Mouse (Mus musculus) large intestine, adult 2 months (tissue): ENCODE data around the gene Rcvrn. TPM values are rescaled to one million over a fixed set of nuclear protein-coding genes. Genes with fewer than 3 reads are reported as not detected.

Source experiments
- DNase-seq: peaks from one replicate; pipeline ENCODE4 v3.0.0-alpha.2; 2012; ENCODE audit warnings: low read depth, low spot score
- whole genome bisulfite sequencing: fragments of 180-500 bp; shearing (Covaris S2); methylation state at CpG from one replicate; pipeline ENCODE4 v1.1.7; 2018; 5-methylcytosine and 5-hydroxymethylcytosine counted together
- polyA plus RNA-seq: library from polyadenylated mRNA; depleted of rRNA; stranded (reverse); fragments of >200 nt; gene quantifications from 2 replicates; pipeline ENCODE4 v1.2.3, GENCODE M21; 2012

The Rcvrn gene
- polyA plus RNA-seq, 1 experiment: not detected

DNA sequence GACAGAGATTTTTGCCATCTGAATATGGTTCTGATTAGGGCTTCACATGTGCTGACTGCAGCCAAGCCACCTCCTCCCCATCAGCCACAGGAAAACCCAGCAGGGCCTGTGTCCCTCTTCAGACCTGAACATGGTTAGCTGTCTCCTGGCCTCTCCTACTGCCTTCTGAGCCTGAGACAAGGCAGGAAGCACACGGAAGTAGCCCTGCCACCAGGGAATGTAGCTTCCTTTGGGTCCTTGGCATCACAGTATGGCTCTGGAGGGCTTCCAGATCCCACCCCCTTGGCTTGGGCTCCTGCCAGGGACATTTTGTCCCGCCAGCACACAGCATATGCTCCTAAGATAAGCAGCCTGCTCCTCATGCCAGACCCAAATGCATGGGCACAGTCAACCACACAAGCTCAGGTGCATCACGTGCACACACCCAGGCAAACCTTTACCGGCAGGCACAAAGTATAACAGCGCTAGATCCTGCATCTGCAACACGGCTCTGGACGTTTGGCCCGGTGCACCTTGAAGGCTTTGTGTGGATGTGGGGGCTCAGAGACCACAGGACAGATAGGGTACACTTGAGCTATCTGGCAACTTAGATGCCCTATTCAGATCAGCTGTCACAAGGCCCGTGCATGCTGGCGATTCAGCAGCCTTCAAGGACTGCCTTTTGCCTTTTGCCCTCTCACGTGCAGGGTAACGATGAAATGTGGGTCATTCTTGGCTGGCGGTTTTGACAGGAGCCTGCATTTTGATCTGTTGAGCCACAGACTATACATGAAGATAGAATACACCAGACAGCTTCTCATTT, 27.4 kb upstream of the Rcvrn start:
- DNase-seq: no peak
- WGBS: 67% methylated on average over 13 of the region's 13 CpGs

DNA sequence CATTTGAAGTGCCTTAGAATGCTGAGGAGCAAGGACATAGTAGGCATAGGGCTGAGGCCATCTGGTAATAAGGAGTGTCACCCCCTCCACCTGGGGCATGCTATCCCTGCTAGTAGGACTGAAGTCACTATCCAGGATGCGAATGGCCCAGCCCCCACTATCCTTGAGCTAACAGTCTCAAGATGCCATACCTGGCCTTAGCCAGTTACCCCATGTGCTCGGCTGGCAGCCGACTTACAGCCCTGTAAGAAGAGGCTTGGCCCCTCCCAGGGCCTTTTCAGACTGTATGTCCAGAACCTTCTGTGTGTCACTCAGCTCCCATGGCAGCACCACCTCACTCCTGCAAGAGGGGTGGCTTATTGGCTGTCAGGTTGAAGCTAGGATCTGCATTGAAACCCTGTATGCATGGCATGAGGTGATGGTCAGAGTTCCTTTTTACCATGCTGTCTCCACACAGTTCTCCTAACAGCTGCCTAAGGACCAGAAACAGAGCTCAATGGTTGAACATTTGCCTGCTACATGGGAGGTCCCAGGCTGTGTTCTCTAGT, 26.6 kb upstream of the Rcvrn start:
- 92% methylated on average over 3 of the region's 3 CpGs for WGBS
- DNase-seq: no peak

DNA sequence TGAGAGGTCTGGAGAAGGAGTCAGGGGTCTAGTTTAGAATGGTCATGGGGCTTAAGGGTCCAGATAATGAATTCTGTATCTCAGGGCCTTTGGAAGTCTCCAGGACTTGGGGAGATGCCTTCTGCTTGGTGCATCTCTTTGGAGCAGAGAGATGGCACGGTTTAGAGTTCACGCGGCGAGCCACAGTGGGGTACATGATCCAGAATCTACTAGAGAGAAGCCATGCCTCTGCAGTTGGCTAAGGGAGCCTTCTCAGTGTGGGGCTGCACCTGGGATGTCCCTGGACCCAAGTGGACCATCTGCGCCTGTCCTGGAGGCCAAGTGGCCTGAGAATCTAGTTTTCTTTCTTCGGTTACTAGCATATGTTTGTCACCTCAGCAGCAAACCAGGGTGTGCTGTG, 25.1 kb upstream of the Rcvrn start:
- 98% methylated on average over 6 of the region's 6 CpGs for WGBS
- DNase-seq: no peak

DNA sequence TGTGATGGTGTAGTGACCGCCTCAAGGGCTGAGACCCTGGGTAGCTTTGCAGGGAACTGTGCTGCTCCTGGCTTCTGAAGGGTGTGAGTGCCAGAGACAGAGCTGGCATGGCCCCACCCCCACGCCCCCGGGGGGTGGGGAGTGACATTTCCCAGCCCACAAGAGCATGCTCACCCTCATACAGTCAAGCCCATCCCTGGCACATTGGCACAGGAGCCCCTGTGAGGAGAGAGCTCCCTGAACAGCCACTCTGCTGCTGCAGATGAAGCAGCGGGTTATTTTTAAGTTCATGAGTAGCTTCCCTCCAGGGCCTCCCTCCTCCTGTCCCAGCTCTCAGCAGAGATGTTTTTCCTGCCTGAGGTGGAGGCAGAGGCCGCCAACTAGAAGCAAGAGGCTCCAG, 23.0 kb upstream of the Rcvrn start:
- DNase-seq: no peak

DNA sequence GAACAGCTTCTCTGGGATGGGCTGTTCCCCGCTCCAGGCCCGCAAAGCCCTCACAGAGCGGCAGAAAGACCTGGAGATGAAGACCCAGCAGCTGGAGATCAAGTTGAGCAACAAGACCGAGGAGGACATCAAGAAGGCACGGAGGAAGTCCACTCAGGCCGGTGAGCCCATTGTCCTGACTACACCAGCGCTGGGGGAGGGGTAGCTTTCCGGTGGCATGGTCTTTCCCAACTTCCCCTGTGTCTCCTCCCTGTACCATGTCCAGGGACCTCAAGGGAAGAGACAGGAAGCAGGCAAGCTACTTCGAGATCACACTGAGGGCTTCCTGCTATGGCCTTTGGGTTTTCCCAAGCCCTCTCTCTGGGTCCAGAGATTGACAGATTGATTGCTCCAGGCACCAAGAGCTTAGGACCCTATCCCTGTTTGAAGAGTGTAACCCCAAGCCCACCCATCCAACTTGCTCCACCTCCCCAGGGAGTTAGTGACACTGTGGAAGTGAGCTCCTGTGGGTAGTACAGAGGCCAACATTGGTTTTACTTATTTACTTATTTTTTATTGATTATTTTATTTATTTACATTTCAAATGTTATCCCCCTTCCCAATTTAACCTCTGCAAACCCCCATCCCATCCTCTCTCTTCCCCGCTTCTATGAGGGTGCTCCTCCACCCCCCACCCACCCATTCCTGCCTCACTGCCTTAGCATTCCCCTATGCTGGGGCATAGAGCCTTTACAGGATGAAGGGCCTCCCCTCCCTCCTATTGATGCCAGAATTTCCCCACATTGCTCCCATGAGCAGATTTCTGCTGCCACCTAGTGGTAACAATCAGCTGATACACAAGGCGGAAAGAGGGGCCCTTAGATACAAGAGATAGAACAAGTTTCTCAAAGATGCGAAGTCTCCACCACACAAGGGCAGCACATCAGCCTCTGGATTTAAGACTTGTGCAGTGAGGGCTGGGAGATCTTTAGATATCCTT, 19.3 kb upstream of the Rcvrn start:
- 64% methylated on average over 12 of the region's 12 CpGs for WGBS
- peak; percentile 25 for DNase-seq

More for the DNA sequence above, 23.0 kb upstream of the Rcvrn start:
- WGBS: 76% methylated on average over 5 of the region's 5 CpGs

DNA sequence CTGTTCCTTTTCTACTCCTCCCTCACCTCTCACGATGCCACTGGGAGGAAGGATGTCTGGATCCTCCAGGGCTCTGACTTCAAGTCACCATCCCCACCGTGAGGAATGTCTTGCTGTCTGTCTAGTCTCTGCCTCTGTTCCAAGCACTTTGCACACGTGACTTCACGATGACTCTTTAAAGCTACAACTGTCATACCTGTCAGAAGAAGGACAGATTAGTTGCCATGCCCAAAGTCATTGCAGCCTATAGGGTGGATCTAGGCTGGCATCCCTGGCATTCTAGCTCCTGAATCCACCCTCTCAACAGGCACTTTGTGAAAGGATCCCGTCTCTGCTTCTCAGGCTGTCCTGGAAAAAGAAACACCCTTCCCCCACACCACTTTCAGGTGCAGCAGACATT, 15.8 kb upstream of the Rcvrn start:
- 74% methylated on average over 5 of the region's 5 CpGs for WGBS
- no peak for DNase-seq

DNA sequence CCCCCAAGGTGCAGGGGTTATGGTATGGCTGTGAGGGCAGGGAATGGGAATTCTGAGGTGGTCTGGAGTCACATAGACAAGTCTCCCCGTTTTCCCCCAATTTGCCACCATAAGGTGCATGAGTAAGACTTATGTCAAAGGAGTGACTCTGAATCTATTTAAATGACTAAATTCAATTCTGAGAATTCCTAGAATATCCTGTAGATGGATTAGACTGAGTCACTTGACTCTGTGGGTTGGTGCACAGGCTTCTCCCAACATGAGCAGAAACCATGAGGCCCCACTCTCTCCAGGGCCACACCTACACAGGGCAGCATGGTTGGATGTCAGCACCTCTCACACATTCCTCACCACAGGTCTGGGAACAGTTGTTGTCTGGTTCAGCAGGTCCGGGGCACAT, 15.2 kb upstream of the Rcvrn start:
- 75% methylated on average over 2 of the region's 2 CpGs for WGBS
- DNase-seq: no peak

DNA sequence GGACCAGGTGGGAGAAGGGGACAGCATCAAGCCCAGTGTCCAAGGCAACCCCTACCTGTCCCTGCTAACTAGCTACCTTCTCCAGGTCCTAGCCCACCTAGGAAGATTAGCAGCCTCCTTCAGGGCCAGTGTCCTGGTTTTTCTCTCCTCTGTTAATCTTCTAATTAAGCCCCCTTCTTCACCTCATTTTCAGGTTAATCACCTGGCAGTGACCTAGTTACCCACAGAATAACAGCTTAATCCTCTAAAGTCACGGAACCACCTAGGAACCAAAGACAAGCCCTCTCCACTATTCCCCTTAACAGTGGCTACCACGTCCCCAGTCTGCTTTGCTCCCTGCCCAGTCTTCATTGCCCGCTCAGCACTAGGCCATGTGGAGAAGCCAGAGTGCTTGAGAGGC, 13.3 kb upstream of the Rcvrn start:
- no peak for DNase-seq
- WGBS: 92% methylated on average over 3 of the region's 3 CpGs

DNA sequence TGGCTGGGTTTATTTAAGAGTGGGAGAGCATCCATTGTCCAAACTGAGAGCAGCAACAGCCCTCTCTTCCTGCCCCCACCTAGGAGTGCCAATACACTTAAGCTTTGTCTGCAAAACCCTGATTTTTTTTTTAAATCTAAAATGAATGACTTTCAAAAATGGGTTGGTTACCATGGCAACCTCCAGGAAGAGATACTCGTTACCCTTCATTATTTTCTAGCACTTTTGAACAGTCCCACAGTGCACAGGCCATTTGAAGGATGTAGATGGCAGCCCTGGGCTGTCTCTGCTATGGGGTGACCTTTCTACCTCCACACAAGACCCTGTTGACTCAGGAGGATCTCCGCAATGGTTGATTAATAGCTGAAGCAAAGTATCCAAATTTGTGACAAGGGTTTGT, 9.0 kb upstream of the Rcvrn start:
- WGBS: 91% methylated on average over 2 of the region's 2 CpGs
- no peak for DNase-seq

DNA sequence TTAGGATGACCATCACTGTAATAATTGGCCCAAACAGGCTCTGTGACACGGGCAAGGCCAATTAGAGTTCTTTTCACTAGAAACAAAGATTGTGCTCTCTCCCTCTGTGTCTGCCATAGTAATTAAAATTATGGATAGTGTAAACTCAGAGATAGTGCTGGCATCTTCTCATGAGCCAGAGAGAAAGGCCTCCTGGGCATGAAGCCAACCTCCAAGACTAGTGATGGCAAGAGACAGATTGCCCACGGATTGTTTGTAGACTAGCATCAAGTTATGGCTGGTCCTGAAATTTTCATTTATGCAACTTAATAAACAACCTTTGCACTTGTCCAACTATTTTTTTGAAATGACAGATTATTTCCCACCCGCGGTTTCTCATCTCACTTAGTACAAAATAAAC, 17.9 kb downstream of the Rcvrn start:
- DNase-seq: no peak
- 75% methylated on average over 4 of the region's 4 CpGs for WGBS

DNA sequence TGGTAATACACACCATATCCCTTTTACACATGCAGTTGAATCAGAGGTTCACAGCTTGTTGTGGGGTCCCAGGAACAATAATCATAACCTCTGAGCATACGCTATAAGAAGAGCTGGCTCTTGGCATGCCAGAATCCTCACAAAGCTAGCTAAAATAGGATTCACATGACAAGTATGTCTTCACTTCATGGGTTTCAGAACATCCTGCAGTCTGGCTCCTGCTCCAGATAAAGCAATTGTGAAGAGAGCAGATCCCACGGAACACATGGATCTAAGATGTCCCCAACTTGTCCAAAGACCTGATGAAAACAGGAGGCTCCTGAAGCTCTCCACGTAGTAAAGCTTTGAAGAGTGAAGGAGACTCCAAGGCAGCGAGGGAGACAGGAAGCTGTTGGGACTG, 20.3 kb downstream of the Rcvrn start:
- 87% methylated on average over 4 of the region's 4 CpGs for WGBS
- DNase-seq: no peak

DNA sequence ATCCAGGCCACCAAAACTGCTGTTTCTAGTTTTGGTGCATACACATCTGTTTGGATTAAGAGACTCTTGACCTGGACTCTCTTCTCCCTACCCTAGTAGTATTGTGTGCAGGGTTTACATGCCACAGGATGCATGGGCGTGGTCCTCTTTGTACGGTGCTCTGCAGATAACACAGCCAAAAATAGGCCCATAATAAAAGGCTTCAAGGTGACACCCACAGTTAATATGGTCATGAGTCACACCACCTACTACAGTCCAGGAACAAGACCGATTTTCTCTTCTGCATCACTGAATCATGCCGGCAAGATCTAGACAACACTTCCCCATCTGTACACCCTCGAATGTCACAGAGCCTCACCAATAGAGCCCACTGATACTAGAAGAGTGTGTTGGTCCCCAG, 26.4 kb downstream of the Rcvrn start:
- 29% methylated on average over 5 of the region's 5 CpGs for WGBS
- DNase-seq: peak; percentile 54

DNA sequence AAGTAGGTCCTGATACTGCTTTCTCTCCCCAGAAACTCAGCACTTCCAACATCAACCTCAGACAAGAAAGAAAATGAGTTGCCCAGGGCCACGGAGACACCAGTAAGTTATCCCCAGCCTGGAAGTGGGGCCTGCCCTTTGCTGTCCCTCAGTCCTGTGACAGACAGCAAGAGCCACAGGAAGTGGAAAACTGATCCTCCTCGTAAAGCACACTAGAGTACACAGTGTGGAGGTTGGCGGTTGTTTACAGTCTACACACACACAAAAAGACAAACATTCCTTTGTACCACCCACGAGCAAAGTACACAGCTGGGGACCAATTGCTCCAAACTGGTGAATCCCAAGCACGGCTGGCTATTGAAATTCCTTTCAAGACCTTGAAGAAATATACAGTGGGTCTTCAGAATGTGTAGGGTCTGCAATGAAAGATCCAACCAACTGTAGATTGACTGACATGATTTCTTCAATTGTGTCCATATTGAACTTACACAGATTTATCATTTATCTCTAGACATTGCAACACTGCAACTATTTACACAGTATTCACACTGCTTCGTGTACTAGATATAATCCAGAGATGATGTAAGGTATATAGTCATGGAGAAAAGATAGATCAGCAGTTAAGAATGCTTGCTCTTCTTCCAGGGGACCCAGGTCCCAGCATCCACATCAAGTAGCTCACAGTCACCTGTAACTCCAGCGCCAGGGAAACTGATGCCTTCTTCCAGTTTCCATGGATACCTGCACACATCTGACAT, 27.5 kb downstream of the Rcvrn start:
- DNase-seq: no peak
- WGBS: 31% methylated on average over 7 of the region's 7 CpGs

DNA sequence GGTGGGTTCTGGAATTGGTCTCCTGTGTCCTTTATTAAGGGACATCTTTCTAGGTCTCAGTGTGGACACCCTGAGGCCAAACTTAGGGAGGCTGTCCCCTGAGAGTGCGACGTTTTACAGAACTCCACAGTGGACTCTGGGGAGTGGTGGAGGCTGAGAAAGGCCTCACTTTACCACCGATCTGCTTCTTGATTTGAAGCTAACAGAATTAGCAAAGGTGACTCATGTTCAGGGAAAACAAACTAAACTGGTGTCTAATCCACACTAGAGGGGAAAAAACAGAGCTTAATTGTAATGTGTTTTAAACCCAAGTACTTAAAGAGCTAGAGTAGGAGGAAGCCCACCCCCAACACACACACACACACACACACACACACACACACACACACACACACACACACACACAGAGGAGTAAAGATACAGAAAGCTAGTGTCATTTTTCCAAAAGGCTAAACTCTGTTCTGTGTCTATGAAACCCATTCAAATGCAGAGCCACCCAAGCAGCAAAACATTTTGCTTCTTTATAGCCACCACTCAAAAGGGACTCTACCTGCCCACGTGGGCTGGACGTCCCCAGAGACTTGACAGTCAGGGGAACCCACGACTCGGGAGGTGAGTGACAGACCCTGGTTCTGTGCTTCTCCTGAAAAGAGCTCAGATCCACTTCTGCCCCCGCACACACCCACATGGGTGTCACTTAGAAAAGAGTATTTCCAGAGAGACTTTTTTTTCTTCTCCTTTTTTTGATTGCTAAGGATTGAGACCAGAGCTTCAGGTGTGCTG, 28.3 kb downstream of the Rcvrn start:
- WGBS: 57% methylated on average over 8 of the region's 8 CpGs
- DNase-seq: no peak

DNA sequence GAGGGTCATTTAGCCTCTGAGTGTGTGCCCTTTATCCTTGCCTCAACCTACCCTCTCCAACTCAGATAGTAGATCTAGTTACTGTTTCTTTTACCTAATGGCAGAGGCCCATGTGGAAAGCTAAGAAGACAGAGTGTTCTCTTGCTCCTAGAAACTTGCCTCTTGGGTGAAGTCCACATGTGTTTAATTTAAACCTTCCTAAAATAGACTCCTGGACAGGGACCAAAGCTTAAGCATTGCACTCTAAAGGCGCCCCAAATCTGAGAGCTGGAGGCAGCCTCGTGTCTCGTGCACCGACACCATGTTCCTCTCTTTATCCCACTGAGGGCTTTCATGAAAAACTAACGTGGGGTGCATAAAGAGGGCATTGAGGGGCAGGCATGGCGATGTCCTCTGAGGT, 32.0 kb downstream of the Rcvrn start:
- no peak for DNase-seq
- 73% methylated on average over 6 of the region's 6 CpGs for whole genome bisulfite sequencing

DNA sequence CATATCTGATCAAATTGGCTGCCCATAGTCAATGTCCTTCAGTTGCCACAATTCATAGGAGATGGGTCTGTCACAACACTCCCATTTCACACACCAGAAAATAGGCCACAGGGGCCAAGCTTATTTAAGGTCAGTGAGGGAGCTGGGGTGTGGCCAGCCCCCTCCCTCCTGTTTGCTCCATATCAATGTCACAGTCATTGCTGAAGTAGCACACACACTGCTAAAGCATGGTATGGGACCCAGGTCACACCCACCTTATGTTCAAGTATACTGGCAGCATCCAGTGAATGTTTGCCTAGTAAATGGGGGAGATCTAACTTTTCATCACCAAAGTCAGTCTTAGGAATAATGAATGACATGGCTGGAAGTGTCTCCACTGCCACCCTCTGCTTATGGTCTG, 33.6 kb downstream of the Rcvrn start:
- DNase-seq: no peak

DNA sequence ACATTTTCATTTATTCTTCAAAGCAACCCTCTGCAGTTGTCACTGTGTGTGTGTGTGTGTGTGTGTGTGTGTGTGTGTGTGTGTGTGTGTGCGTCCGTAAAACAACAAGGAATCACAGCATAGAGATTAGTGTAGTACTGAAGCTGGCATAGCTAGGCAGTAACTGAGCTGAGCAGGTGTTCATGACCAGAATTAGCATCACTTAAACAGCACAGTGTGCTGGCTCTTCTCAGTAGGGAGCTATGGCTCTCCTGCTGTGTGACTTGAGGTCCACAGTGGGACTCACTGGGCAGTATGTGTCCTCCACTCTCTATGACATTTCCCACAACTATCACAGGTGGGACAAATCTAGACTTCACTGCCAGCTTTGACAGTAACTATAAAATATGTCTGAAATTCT, 35.9 kb downstream of the Rcvrn start:
- DNase-seq: no peak
- WGBS: 98% methylated on average over 2 of the region's 2 CpGs

DNA sequence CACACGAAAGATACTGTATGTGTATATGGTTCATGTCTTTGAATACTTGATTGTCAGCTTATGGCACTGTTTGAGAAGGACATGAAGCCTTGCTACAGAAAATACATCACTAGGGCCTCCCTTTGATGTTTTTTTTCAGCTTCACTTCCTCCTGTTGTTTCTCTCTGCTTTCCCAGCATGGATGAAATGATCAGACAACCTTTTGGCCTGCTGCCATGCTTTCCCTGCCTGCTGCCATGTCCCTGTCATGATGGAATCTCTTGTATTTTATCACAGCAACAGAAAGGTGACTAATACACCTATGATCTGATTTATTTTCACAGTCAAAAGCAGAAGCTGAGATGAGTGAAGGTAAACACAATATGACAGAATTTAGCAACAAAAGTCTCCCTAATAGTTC, 38.6 kb downstream of the Rcvrn start:
- 61% methylated on average over 1 of the region's 1 CpGs for WGBS
- no peak for DNase-seq

DNA sequence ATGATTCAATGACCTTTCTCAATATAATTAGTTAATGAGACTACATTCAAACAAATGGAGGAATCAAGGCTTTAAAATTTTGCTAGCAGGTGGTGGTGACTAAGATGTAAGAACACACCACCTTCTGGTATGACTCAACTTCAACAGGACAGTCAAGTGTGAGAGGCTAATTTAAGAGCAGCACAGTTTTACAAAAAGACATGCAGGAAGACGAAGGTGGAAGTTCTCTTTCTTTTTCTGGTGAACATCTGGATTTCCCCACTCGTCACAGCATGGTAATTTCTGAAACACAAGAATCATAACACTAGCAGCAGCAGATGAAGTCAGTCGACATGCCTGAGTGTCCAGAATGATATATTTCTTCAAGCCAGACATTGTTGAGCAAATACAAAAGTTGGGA, 39.5 kb downstream of the Rcvrn start:
- DNase-seq: no peak
- WGBS: 68% methylated on average over 3 of the region's 3 CpGs
